Mouse (Mus musculus) midbrain, embryonic 13.5 days (tissue): ENCODE measurements at regions not wholly inside any gene's neighbourhood (a gene's known extent, or its start where the extent isn't known, plus 50 kb on each side); places are given as distances from the start of the nearest gene placed in this dataset.
A peak's percentile ranks its signal among the peaks of the same experiment; 100 is the strongest.

Experiments
- ATAC-seq: fragments of 200-750 bp; cut with Nextera tagmentation; 2 replicates; pipeline ENCODE4 v1.8.0; 2017; ENCODE audit warnings: mild to moderate bottlenecking, moderate TSS enrichment, moderate library complexity
- H3K27ac ChIP-seq: fragments of 300-500 bp; sonication (generic); 2 replicates; pipeline ENCODE4 v1.5.1; 2015; ENCODE audit warnings: inconsistent platforms, mild to moderate bottlenecking, moderate library complexity
- H3K27me3 ChIP-seq: fragments of 300-500 bp; sonication (generic); 2 replicates; pipeline ENCODE4 v1.6.1; 2015; ENCODE audit warnings: mild to moderate bottlenecking, inconsistent platforms
- H3K36me3 ChIP-seq: fragments of 300-500 bp; sonication (generic); 2 replicates; pipeline ENCODE4 v1.6.1; 2015; ENCODE audit warnings: mild to moderate bottlenecking, inconsistent platforms
- H3K4me1 ChIP-seq: fragments of 300-500 bp; sonication (generic); replicated peaks from 2 replicates; pipeline ENCODE4 v1.6.1; 2015; ENCODE audit warnings: inconsistent platforms
- H3K4me2 ChIP-seq: fragments of 300-500 bp; sonication (generic); replicated peaks from 2 replicates; pipeline ENCODE4 v1.6.1; 2015; ENCODE audit warnings: moderate library complexity, mild to moderate bottlenecking, inconsistent platforms
- H3K4me3 ChIP-seq: fragments of 300-500 bp; sonication (generic); replicated peaks from 2 replicates; pipeline ENCODE4 v1.5.1; 2015; ENCODE audit warnings: mild to moderate bottlenecking, inconsistent platforms
- H3K9ac ChIP-seq: fragments of 300-500 bp; sonication (generic); replicated peaks from 2 replicates; pipeline ENCODE4 v1.6.1; 2015; ENCODE audit warnings: mild to moderate bottlenecking, inconsistent platforms
- H3K9me3 ChIP-seq: fragments of 300-500 bp; sonication (generic); 2 replicates; pipeline ENCODE4 v1.6.1; 2016; ENCODE audit warnings: mild to moderate bottlenecking, inconsistent platforms
- WGBS: fragments of 180-500 bp; shearing (Covaris S2); methylation state at CpG from one replicate; pipeline ENCODE4 v1.1.7; 2015; 5-methylcytosine and 5-hydroxymethylcytosine counted together

- H3K27me3 ChIP-seq: no peaks in the 10 kb centered on the region
- H3K4me2 ChIP-seq: no peak overlapping the region
- no peaks in the 10 kb centered on the region for H3K4me1 ChIP-seq
- no peak overlapping the region for H3K9ac ChIP-seq
- no peak overlapping the region for H3K27ac ChIP-seq
- WGBS: 74% methylated on average over 3 of the region's 3 CpGs
- no peak for ATAC-seq
- no peak overlapping the region for H3K4me3 ChIP-seq
- H3K9me3 ChIP-seq: no peaks in the 10 kb centered on the region
- no peaks in the 10 kb centered on the region for H3K36me3 ChIP-seq
Observed at GRCm38 (mm10) chr11:45645815-45646214, 206.0 kb upstream of the Clint1 start.

DNA sequence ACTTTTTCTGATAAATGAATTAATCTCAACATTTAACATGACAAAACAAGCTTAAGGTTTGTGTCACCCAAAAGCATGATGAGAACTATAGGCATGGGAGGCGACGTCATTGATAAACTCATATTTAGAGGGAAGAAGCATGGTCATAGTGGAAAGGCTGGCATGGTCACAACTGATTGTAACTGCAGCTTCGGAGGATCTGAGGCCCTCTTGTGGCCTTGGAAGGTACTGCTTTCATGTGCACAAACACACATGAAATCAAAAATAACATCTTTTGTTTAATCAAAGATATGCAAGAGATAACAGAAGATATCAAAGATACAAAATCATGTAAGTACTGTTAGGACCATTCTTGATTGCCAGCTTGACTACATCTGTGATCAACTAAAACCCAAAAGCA lies 204.0 kb upstream of the Clint1 start:
- H3K27me3 ChIP-seq: no peaks in the 10 kb centered on the region
- H3K27ac ChIP-seq: no peak overlapping the region
- H3K9me3 ChIP-seq: no peaks in the 10 kb centered on the region
- H3K36me3 ChIP-seq: no peaks in the 10 kb centered on the region
- no peak overlapping the region for H3K4me2 ChIP-seq
- WGBS: 73% methylated on average over 3 of the region's 3 CpGs
- no peak overlapping the region for H3K4me3 ChIP-seq
- no peak for ATAC-seq
- no peaks in the 10 kb centered on the region for H3K4me1 ChIP-seq
- no peak overlapping the region for H3K9ac ChIP-seq

GRCm38 (mm10) chr11:45656260-45656659 lies 195.6 kb upstream of the Clint1 start:
- no peak overlapping the region for H3K4me3 ChIP-seq
- H3K4me1 ChIP-seq: no peaks in the 10 kb centered on the region
- no peaks in the 10 kb centered on the region for H3K36me3 ChIP-seq
- no peak overlapping the region for H3K9ac ChIP-seq
- WGBS: 91% methylated on average over 4 of the region's 4 CpGs
- no peaks in the 10 kb centered on the region for H3K9me3 ChIP-seq
- no peaks in the 10 kb centered on the region for H3K27me3 ChIP-seq
- H3K4me2 ChIP-seq: no peak overlapping the region
- H3K27ac ChIP-seq: no peak overlapping the region
- no peak for ATAC-seq

DNA sequence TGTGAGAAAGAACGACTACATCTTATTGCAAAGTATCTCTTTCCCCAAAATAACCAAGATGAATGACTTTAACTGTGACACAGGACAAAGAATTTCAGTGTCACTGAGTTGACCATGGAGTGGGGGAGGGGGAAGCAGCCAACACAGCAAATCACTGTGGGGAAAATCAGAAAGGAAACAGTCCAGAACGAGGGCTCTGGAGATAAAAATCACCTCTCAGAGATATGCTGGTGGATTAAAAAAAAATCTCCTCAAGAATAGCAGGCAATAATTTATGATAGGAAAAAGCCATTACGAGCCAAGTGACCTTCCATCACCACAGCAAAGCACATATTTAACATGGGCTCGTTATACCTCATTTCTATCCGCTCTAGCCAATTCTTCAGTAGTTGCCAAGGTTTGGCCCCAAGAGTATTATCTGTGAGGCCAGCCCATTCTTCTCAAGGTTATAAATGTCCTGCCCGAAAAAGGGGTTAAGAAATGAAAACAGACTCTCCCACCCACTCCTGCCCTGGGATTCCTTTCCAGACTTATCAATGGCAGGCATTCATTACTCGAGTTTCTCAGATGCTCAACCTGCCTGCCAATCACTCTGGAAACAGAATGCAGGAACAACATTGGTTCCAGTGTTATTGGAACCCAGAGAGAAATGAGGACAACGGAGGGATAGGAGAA lies 181.6 kb upstream of the Clint1 start:
- no peaks in the 10 kb centered on the region for H3K36me3 ChIP-seq
- H3K27me3 ChIP-seq: no peaks in the 10 kb centered on the region
- no peak overlapping the region for H3K4me2 ChIP-seq
- no peaks in the 10 kb centered on the region for H3K9me3 ChIP-seq
- 62% methylated on average over 8 of the region's 8 CpGs for WGBS
- no peak overlapping the region for H3K4me3 ChIP-seq
- no peak overlapping the region for H3K9ac ChIP-seq
- H3K27ac ChIP-seq: no peak overlapping the region
- H3K4me1 ChIP-seq: no peaks in the 10 kb centered on the region
- no peak for ATAC-seq

DNA sequence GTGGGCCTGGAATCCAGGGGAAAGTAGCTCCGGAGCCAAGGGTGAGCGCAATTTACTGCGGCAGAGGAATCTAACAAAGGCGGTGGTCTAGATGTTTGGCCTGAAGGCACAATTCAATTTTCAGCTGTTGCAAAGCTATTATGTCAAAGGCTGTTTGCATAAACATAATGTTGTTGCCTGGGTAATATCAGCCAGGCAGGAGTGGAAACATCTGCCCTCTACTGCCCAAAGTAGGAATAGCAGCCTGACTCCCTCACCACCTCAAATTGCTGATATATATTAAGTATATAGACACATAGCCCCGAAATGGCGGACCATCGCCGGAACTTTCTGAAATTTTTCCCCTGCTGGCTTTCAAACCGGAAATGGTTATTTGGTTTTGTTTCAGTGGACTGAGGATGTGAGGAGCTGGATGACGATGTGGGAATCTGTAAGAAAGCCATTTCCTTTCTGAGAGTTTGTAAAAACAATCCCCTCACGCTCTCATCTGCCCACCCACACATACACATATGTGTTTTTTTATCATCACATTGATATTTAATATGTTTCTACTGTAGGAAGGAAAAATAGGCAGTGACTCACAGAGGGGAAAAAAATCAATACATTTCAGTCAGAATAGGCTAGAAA lies 173.1 kb upstream of the Clint1 start:
- H3K9me3 ChIP-seq: no peaks in the 10 kb centered on the region
- H3K9ac ChIP-seq: no peak overlapping the region
- WGBS: 59% methylated on average over 11 of the region's 11 CpGs
- H3K27me3 ChIP-seq: no peaks in the 10 kb centered on the region
- H3K36me3 ChIP-seq: no peaks in the 10 kb centered on the region
- no peak overlapping the region for H3K27ac ChIP-seq
- ATAC-seq: 0 out of 2 replicates have a peak, but pooled peaks have one; percentile 43
- H3K4me2 ChIP-seq: no peak overlapping the region
- H3K4me1 ChIP-seq: no peaks in the 10 kb centered on the region
- H3K4me3 ChIP-seq: no peak overlapping the region

GRCm38 (mm10) chr11:45679293-45679673 lies 172.6 kb upstream of the Clint1 start:
- Histone ChIP-seq H3K9me3 (no peaks in the 10 kb centered on the region), H3K27ac (no peak overlapping the region), H3K4me2 (no peak overlapping the region), H3K27me3 (no peaks in the 10 kb centered on the region), H3K36me3 (no peaks in the 10 kb centered on the region), H3K9ac (no peak overlapping the region), H3K4me1 (no peaks in the 10 kb centered on the region), H3K4me3 (no peak overlapping the region)
- no peak for ATAC-seq
- WGBS: 88% methylated on average over 9 of the region's 9 CpGs

DNA sequence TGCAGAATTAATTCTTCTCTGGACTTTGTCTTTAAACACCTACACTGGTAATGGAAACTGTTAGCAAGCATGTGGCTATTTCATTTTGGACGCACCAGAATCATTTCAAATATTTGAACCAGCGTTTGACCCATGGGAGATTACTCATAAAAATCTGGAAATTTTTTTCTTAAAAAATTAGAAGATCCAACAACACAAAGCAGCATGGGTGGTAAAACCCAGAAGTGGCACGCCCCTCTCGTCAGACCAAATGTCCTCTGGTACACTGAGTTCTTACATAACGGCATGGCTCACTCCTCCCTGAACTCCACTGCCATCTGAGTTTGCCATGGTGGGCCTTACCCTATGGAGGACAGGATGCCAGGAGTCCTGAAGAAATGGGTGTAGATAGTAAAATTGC lies 166.3 kb upstream of the Clint1 start:
- Histone ChIP-seq H3K27me3 (no peaks in the 10 kb centered on the region), H3K36me3 (no peaks in the 10 kb centered on the region)
- WGBS: 93% methylated on average over 5 of the region's 5 CpGs

GRCm38 (mm10) chr11:45693206-45693605 lies 158.6 kb upstream of the Clint1 start:
- H3K9me3 ChIP-seq: no peaks in the 10 kb centered on the region
- no peak overlapping the region for H3K27ac ChIP-seq
- no peaks in the 10 kb centered on the region for H3K36me3 ChIP-seq
- H3K4me3 ChIP-seq: no peak overlapping the region
- no peak overlapping the region for H3K4me2 ChIP-seq
- 73% methylated on average over 6 of the region's 6 CpGs for WGBS
- H3K27me3 ChIP-seq: no peaks in the 10 kb centered on the region
- no peaks in the 10 kb centered on the region for H3K4me1 ChIP-seq
- ATAC-seq: no peak
- H3K9ac ChIP-seq: no peak overlapping the region

More for the DNA sequence above, 166.3 kb upstream of the Clint1 start:
- ATAC-seq: no peak
- Histone ChIP-seq H3K9ac (no peak overlapping the region), H3K9me3 (no peaks in the 10 kb centered on the region), H3K27ac (no peak overlapping the region), H3K4me2 (no peak overlapping the region), H3K4me3 (no peak overlapping the region), H3K4me1 (no peaks in the 10 kb centered on the region)

DNA sequence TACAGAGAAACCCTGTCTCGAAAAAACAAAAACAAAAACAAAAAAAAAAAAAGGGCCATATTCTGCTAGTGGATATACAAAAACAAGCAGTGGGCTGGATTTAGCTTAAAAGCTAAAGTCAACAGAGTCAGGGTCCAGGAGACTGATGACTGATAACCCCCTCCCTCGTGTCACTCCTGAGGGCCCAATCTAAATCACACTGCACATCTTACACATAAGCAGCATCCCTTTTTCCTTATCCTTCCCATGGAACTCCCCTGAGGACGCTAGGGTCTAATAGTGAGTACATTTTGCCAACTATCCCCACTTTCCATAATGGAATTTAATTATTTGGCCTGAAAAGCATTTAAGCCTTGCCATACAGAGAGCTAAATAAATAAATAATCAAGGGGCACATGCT lies 150.3 kb upstream of the Clint1 start:
- Histone ChIP-seq H3K27me3 (no peaks in the 10 kb centered on the region), H3K9me3 (no peaks in the 10 kb centered on the region), H3K4me3 (no peak overlapping the region), H3K36me3 (no peaks in the 10 kb centered on the region), H3K9ac (no peak overlapping the region), H3K4me2 (no peak overlapping the region), H3K4me1 (0 out of 2 replicates have a peak, but pooled peaks cover 3% of the 10 kb centered on the region), H3K27ac (0 out of 2 replicates have a peak overlapping the region, but pooled peaks have one; percentile 35)
- peak; percentile 34 for ATAC-seq
- WGBS: 75% methylated on average over 3 of the region's 3 CpGs

GRCm38 (mm10) chr11:45702916-45703315 lies 148.9 kb upstream of the Clint1 start:
- Histone ChIP-seq H3K27ac (0 out of 2 replicates have a peak overlapping the region, but pooled peaks have one; percentile 35), H3K9me3 (no peaks in the 10 kb centered on the region), H3K9ac (no peak overlapping the region), H3K4me2 (no peak overlapping the region), H3K4me3 (no peak overlapping the region), H3K27me3 (no peaks in the 10 kb centered on the region), H3K36me3 (no peaks in the 10 kb centered on the region), H3K4me1 (0 out of 2 replicates have a peak, but pooled peaks cover 3% of the 10 kb centered on the region)
- 70% methylated on average over 3 of the region's 3 CpGs for WGBS
- no peak for ATAC-seq

DNA sequence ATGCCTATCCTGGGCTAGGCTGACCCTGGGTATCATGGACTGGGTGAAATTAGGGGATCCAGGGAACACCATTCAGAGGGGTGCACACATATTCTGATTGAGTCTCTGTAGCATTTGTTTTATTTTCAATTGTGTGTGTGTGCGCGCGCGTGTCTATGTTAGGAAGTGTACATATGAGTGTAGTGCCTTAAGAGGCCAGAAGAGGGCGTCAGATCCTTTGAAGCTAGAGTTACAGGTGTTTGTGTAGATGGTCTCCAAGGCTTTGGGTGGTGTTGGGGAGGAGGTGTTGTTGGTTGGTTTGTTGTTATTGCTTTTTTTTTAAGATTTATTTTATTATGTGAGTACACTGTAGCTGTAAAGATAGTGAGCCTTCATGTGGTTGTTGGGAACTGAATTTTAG lies 147.4 kb upstream of the Clint1 start:
- H3K4me1 ChIP-seq: 0 out of 2 replicates have a peak, but pooled peaks cover 3% of the 10 kb centered on the region
- H3K4me3 ChIP-seq: no peak overlapping the region
- no peaks in the 10 kb centered on the region for H3K9me3 ChIP-seq
- WGBS: 70% methylated on average over 5 of the region's 5 CpGs
- no peak overlapping the region for H3K4me2 ChIP-seq
- H3K36me3 ChIP-seq: no peaks in the 10 kb centered on the region
- no peak overlapping the region for H3K27ac ChIP-seq
- no peak for ATAC-seq
- H3K9ac ChIP-seq: no peak overlapping the region
- no peaks in the 10 kb centered on the region for H3K27me3 ChIP-seq

DNA sequence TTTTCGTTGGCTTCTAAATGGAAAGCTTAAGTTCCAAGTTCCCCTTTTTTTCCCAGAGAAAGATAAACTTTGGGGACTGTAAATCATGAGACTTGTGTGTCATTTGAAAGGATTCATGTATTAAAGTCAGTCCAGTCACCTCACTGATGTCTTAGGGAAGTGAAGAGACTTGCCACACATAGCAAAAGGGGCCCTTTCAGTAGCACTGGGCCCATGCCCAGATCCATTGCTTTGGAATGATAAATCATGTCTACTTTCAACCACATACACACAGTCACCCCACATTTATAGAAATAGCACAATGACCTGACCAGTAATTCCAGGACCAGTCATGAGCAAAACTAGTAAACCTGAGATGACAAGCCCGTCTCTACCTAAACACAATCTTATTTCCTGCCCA lies 133.2 kb upstream of the Clint1 start:
- ATAC-seq: no peak
- Histone ChIP-seq H3K27me3 (no peaks in the 10 kb centered on the region), H3K4me1 (no peaks in the 10 kb centered on the region), H3K36me3 (no peaks in the 10 kb centered on the region), H3K4me3 (no peak overlapping the region), H3K9me3 (no peaks in the 10 kb centered on the region), H3K4me2 (no peak overlapping the region), H3K9ac (no peak overlapping the region), H3K27ac (no peak overlapping the region)
- WGBS: 82% methylated on average over 2 of the region's 2 CpGs

GRCm38 (mm10) chr11:45719821-45720220 lies 132.0 kb upstream of the Clint1 start:
- Histone ChIP-seq H3K4me3 (no peak overlapping the region), H3K4me1 (no peaks in the 10 kb centered on the region), H3K9ac (no peak overlapping the region), H3K9me3 (no peaks in the 10 kb centered on the region), H3K27ac (no peak overlapping the region), H3K4me2 (no peak overlapping the region), H3K27me3 (no peaks in the 10 kb centered on the region), H3K36me3 (no peaks in the 10 kb centered on the region)
- 91% methylated on average over 6 of the region's 6 CpGs for WGBS
- no peak for ATAC-seq
